Mouse (Mus musculus): ENCODE results near the gene Ahsa1.

DNA sequence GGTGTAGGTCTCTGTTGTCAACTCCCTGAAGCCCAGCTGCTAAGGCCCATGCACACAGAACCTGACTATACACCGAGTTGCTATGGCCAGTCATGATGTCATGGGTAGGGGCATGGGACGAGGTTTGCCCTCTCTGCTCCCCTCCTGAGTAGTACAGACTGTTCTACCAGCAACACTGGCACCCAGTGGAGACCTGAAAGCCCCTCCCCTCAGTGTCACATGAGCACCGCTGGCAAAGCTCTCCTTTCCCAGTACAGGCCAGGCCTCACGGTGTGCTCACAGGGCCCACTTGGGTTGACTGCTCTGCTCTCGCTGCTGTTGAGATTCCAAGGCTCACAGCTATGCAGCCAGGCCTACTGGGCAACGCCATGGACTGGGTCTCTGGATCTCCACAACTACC lies 27.7 kb downstream of the Ahsa1 start:
- no peak for TF ChIP-seq POLR2A (IDR thresholded peaks at IDR 0.05; ENCODE audit: control insufficient read depth, extremely low read depth, insufficient read depth, low read length, poor library complexity)
- no peak for TF ChIP-seq CTCF (IDR thresholded peaks at IDR 0.05; ENCODE audit: borderline replicate concordance, control insufficient read depth, extremely low read depth, insufficient read depth, low read length, poor library complexity)

All from thymus, adult 2 months (tissue).